Comparison of ENCODE assay signal across 35 mouse cellular contexts in genomic region chr6:78537476-78537875, GRCm38 (mm10).
"Had no signal": no experiment of that assay in that cellular context is flagged by ENCODE, and none has a peak within 500 bp of the region (broad histone marks: within the 10 kb centered on the region; RNA-seq: fewer than 3 reads in every experiment).

No protein-coding gene starts in this region.

- H3K9me3 ChIP-seq: heart, embryonic 10.5 days; heart, embryonic 12.5 days; heart, embryonic 13.5 days; heart, embryonic 15.5 days; hindbrain, embryonic 10.5 days; hindbrain, embryonic 12.5 days; hindbrain, embryonic 13.5 days; hindbrain, embryonic 15.5 days; intestine, embryonic 15.5 days; kidney, embryonic 15.5 days had no signal

- H3K4me1 ChIP-seq: heart, embryonic 10.5 days; heart, embryonic 12.5 days; heart, embryonic 13.5 days; heart, embryonic 15.5 days; hindbrain, embryonic 10.5 days; hindbrain, embryonic 12.5 days; hindbrain, embryonic 13.5 days; hindbrain, embryonic 15.5 days; intestine, embryonic 15.5 days; kidney, embryonic 15.5 days had no signal

- H3K9ac ChIP-seq: heart, embryonic 12.5 days; heart, embryonic 13.5 days; heart, embryonic 15.5 days; hindbrain, embryonic 12.5 days; hindbrain, embryonic 13.5 days; hindbrain, embryonic 14.5 days; hindbrain, embryonic 15.5 days; intestine, embryonic 15.5 days; kidney, embryonic 15.5 days had no signal

- H3K36me3 ChIP-seq: heart, embryonic 10.5 days; heart, embryonic 12.5 days; heart, embryonic 13.5 days; heart, embryonic 15.5 days; hindbrain, embryonic 10.5 days; hindbrain, embryonic 12.5 days; hindbrain, embryonic 13.5 days; hindbrain, embryonic 15.5 days; intestine, embryonic 15.5 days; kidney, embryonic 15.5 days had no signal

- H3K27ac ChIP-seq: heart, embryonic 10.5 days; heart, embryonic 13.5 days; heart, embryonic 15.5 days; hindbrain, embryonic 10.5 days; hindbrain, embryonic 12.5 days; hindbrain, embryonic 13.5 days; hindbrain, embryonic 14.5 days; hindbrain, embryonic 15.5 days; hindbrain, postnatal 0 days; intestine, embryonic 15.5 days; kidney, embryonic 15.5 days; kidney, postnatal 0 days; layer of hippocampus, adult 2 months had no signal

- DNase-seq: heart, postnatal 10 days; heart, postnatal 14 days; heart, postnatal 36 days; heart, postnatal 4 days; kidney, adult 11 months; kidney, adult 18-20 months; kidney, adult 2 months; kidney, adult 8-10 months; kidney, adult 9 months; kidney, postnatal 10 days; kidney, postnatal 14 days; kidney, postnatal 25 days; kidney, postnatal 36 days; kidney, postnatal 4 days; layer of hippocampus, adult 9-11 months; layer of hippocampus, postnatal 36 days had no signal

- H3K4me3 ChIP-seq: heart, embryonic 10.5 days; heart, embryonic 12.5 days; heart, embryonic 13.5 days; heart, embryonic 15.5 days; hindbrain, embryonic 10.5 days; hindbrain, embryonic 12.5 days; hindbrain, embryonic 13.5 days; hindbrain, embryonic 15.5 days; intestine, embryonic 15.5 days; kidney, embryonic 15.5 days; layer of hippocampus, adult 2 months had no signal

- H3K27me3 ChIP-seq: heart, embryonic 12.5 days; heart, embryonic 13.5 days; heart, embryonic 15.5 days; hindbrain, embryonic 12.5 days; hindbrain, embryonic 13.5 days; hindbrain, embryonic 15.5 days; intestine, embryonic 15.5 days; kidney, embryonic 15.5 days had no signal

- ATAC-seq: hindbrain, embryonic 16.5 days; hindbrain, postnatal 0 days; inflammation-experienced regulatory T-cells, adult 6 months; intestine, embryonic 15.5 days; intestine, embryonic 16.5 days; intestine, postnatal 0 days had no signal

- H3K4me2 ChIP-seq: heart, embryonic 11.5 days; heart, embryonic 12.5 days; heart, embryonic 13.5 days; heart, embryonic 15.5 days; hindbrain, embryonic 12.5 days; hindbrain, embryonic 13.5 days; hindbrain, embryonic 14.5 days; hindbrain, embryonic 15.5 days; intestine, embryonic 15.5 days; kidney, embryonic 15.5 days had no signal
